Mouse (Mus musculus): ENCODE results near the gene Entpd2. TPM values are rescaled to one million over a fixed set of nuclear protein-coding genes. Genes with fewer than 3 reads are reported as not detected.

Entpd2 gene
- polyA plus RNA-seq, 1 experiment from 2014 or later = 2.7 TPM

DNA sequence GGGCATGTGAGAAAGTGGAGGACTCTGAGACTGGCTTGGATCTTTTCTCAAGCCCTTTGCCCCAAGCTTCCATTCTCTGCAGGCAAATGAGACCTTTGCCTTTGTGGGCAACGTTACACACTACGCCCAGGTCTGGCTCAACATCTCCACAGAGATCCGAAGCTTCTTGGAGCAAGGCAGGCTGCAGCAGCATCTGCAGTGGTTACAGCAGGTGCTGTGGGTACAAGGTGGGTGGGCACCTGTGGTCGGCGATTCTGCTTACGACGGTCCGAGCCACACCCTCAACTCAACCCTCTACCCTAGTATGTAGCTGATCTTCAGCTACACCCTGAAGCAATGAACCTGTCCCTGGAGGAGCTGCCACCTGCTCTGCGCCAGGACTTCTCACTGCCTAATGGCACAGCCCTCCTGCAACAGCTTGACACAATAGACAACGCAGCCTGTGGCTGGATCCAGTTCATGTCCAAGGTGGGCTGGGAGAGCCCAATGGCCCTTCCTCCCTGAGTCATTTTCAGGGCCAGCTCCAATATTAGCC, 40.7 kb downstream of the Entpd2 start:
- H3K9me3 ChIP-seq = no peaks in the 10 kb centered on the region
- no peak for ATAC-seq (replicated peaks)
- no peak overlapping the region for H3K4me2 ChIP-seq
- no peak overlapping the region for H3K4me3 ChIP-seq
- no peaks in the 10 kb centered on the region for H3K27me3 ChIP-seq (replicated peaks)
- peaks cover 50% of the 10 kb centered on the region for H3K36me3 ChIP-seq (replicated peaks)
- no peak overlapping the region for H3K27ac ChIP-seq
- WGBS = 92% methylated on average over 10 of the region's 10 CpGs
- no peak overlapping the region for H3K9ac ChIP-seq
- H3K4me1 ChIP-seq = peaks cover 4% of the 10 kb centered on the region

- Histone ChIP-seq H3K27ac (no peak overlapping the region), H3K9ac (no peak overlapping the region), H3K36me3 (replicated peaks) (peaks cover 82% of the 10 kb centered on the region), H3K4me2 (no peak overlapping the region), H3K9me3 (no peaks in the 10 kb centered on the region), H3K27me3 (replicated peaks) (no peaks in the 10 kb centered on the region), H3K4me3 (no peak overlapping the region), H3K4me1 (no peaks in the 10 kb centered on the region)
- ATAC-seq (replicated peaks) = no peak
- WGBS = 89% methylated on average over 20 of the region's 20 CpGs
Observed at GRCm38 (mm10) chr2:25441067-25441466, 45.4 kb downstream of the Entpd2 start.

DNA sequence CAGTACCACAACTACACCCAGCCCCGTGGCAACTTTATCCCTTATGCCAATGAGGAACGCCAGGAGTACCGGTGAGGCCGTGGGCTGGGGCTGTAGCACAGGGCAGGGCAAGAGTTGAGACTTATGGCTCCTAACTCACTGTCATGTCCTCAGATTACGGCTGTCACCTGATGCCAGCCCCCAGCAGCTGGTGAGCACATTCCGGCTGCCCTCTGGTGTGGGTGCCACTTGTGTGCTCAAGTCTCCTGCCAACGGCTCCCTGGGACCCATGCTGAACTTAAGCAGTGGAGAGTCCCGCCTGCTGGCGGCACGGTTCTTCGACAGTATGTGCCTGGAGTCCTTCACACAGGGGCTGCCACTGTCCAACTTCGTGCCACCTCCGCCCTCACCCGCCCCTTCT, 47.0 kb downstream of the Entpd2 start:
- H3K4me3 ChIP-seq = no peak overlapping the region
- no peaks in the 10 kb centered on the region for H3K9me3 ChIP-seq
- no peak overlapping the region for H3K4me2 ChIP-seq
- H3K27me3 ChIP-seq (replicated peaks) = no peaks in the 10 kb centered on the region
- no peaks in the 10 kb centered on the region for H3K4me1 ChIP-seq
- no peak overlapping the region for H3K9ac ChIP-seq
- H3K36me3 ChIP-seq (replicated peaks) = peaks cover 81% of the 10 kb centered on the region
- 95% methylated on average over 14 of the region's 14 CpGs for WGBS
- no peak overlapping the region for H3K27ac ChIP-seq
- no peak for ATAC-seq (replicated peaks)

Small RNA genes within 50 kb of the gene (microRNA-seq; reads per million reads assigned to microRNA genes)
- not detected for gene Mir3087

Other genes with a start within 250 kb of the Entpd2 start
- gene Nrarp, start 215.1 kb upstream of the Entpd2 start, polyA plus RNA-seq (2015; fragmentation: Nextera tagmentation; extraction: Ambion mirVana) = 15.3 and 18.1 TPM in 2 replicates
- 1.9 and 2.0 TPM in 2 replicates for gene Tor4a, start 199.0 kb upstream of the Entpd2 start, polyA plus RNA-seq (2015; fragmentation: Nextera tagmentation; extraction: Ambion mirVana)
- 126 and 129 TPM in 2 replicates for gene Nelfb, start 184.4 kb upstream of the Entpd2 start, polyA plus RNA-seq (2015; fragmentation: Nextera tagmentation; extraction: Ambion mirVana)
- gene Stpg3, start 181.2 kb upstream of the Entpd2 start, polyA plus RNA-seq (2015; fragmentation: Nextera tagmentation; extraction: Ambion mirVana) = not detected in 2 replicates
- gene Fam166a, start 177.1 kb upstream of the Entpd2 start, polyA plus RNA-seq (2015; fragmentation: Nextera tagmentation; extraction: Ambion mirVana) = 0.43 and 0.78 TPM in 2 replicates
- gene Tubb4b, start 171.2 kb upstream of the Entpd2 start, polyA plus RNA-seq (2015; fragmentation: Nextera tagmentation; extraction: Ambion mirVana) = 364 and 396 TPM in 2 replicates
- gene Slc34a3, start 161.5 kb upstream of the Entpd2 start, polyA plus RNA-seq (2015; fragmentation: Nextera tagmentation; extraction: Ambion mirVana) = not detected in 2 replicates
- not detected in 2 replicates for gene Rnf224, start 159.1 kb upstream of the Entpd2 start, polyA plus RNA-seq (2015; fragmentation: Nextera tagmentation; extraction: Ambion mirVana)
- 148 and 150 TPM in 2 replicates for gene Rnf208, start 153.6 kb upstream of the Entpd2 start, polyA plus RNA-seq (2015; fragmentation: Nextera tagmentation; extraction: Ambion mirVana)
- 0.26 and 0.46 TPM in 2 replicates for gene Cysrt1, start 153.4 kb upstream of the Entpd2 start, polyA plus RNA-seq (2015; fragmentation: Nextera tagmentation; extraction: Ambion mirVana)
- gene AL732309.1, start 149.0 kb upstream of the Entpd2 start, polyA plus RNA-seq (2015; fragmentation: Nextera tagmentation; extraction: Ambion mirVana) = 6.2 and 8.4 TPM in 2 replicates
- 13.8 and 15.4 TPM in 2 replicates for gene Tmem203, start 140.4 kb upstream of the Entpd2 start, polyA plus RNA-seq (2015; fragmentation: Nextera tagmentation; extraction: Ambion mirVana)
- gene Tprn, start 133.3 kb upstream of the Entpd2 start, polyA plus RNA-seq (2015; fragmentation: Nextera tagmentation; extraction: Ambion mirVana) = 16.7 and 16.9 TPM in 2 replicates
- 186 and 197 TPM in 2 replicates for gene Ssna1, start 123.4 kb upstream of the Entpd2 start, polyA plus RNA-seq (2015; fragmentation: Nextera tagmentation; extraction: Ambion mirVana)
- gene Anapc2, start 123.4 kb upstream of the Entpd2 start, polyA plus RNA-seq (2015; fragmentation: Nextera tagmentation; extraction: Ambion mirVana) = 153 and 157 TPM in 2 replicates
- not detected in 2 replicates for gene Tmem210, start 107.7 kb upstream of the Entpd2 start, polyA plus RNA-seq (2015; fragmentation: Nextera tagmentation; extraction: Ambion mirVana)
- 0.14 and 0.23 TPM in 2 replicates for gene Lrrc26, start 106.0 kb upstream of the Entpd2 start, polyA plus RNA-seq (2015; fragmentation: Nextera tagmentation; extraction: Ambion mirVana)
- 49.1 and 51.5 TPM in 2 replicates for gene Grin1, start 76.7 kb upstream of the Entpd2 start, polyA plus RNA-seq (2015; fragmentation: Nextera tagmentation; extraction: Ambion mirVana)
- 44.3 and 50.3 TPM in 2 replicates for gene Man1b1, start 63.5 kb upstream of the Entpd2 start, polyA plus RNA-seq (2015; fragmentation: Nextera tagmentation; extraction: Ambion mirVana)
- 23.8 and 25.8 TPM in 2 replicates for gene Dpp7, start 39.5 kb upstream of the Entpd2 start, polyA plus RNA-seq (2015; fragmentation: Nextera tagmentation; extraction: Ambion mirVana)
- 5.6 and 5.9 TPM in 2 replicates for gene Uap1l1, start 30.2 kb upstream of the Entpd2 start, polyA plus RNA-seq (2015; fragmentation: Nextera tagmentation; extraction: Ambion mirVana)
- gene Sapcd2, start 23.6 kb upstream of the Entpd2 start, polyA plus RNA-seq (2015; fragmentation: Nextera tagmentation; extraction: Ambion mirVana) = 11.1 and 14.7 TPM in 2 replicates
- gene Npdc1, start 3.5 kb downstream of the Entpd2 start, polyA plus RNA-seq (2015; fragmentation: Nextera tagmentation; extraction: Ambion mirVana) = 498 and 520 TPM in 2 replicates
- gene Fut7, start 27.4 kb downstream of the Entpd2 start, polyA plus RNA-seq (2015; fragmentation: Nextera tagmentation; extraction: Ambion mirVana) = 0.17 and 0.41 TPM in 2 replicates
- gene Abca2, start 32.8 kb downstream of the Entpd2 start, polyA plus RNA-seq (2015; fragmentation: Nextera tagmentation; extraction: Ambion mirVana) = 16.4 and 17.6 TPM in 2 replicates
- 3.3 and 3.9 TPM in 2 replicates for gene Clic3, start 61.0 kb downstream of the Entpd2 start, polyA plus RNA-seq (2015; fragmentation: Nextera tagmentation; extraction: Ambion mirVana)
- 119 and 128 TPM in 2 replicates for gene Paxx, start 65.2 kb downstream of the Entpd2 start, polyA plus RNA-seq (2015; fragmentation: Nextera tagmentation; extraction: Ambion mirVana)
- gene Ptgds, start 74.2 kb downstream of the Entpd2 start, polyA plus RNA-seq (2015; fragmentation: Nextera tagmentation; extraction: Ambion mirVana) = 822 and 843 TPM in 2 replicates
- not detected in 2 replicates for gene Lcn12, start 98.0 kb downstream of the Entpd2 start, polyA plus RNA-seq (2015; fragmentation: Nextera tagmentation; extraction: Ambion mirVana)
- gene Fbxw5, start 104.9 kb downstream of the Entpd2 start, polyA plus RNA-seq (2015; fragmentation: Nextera tagmentation; extraction: Ambion mirVana) = 147 and 151 TPM in 2 replicates
- gene C8g, start 105.8 kb downstream of the Entpd2 start, polyA plus RNA-seq (2015; fragmentation: Nextera tagmentation; extraction: Ambion mirVana) = 6.4 and 7.4 TPM in 2 replicates
- 18.9 and 21.2 TPM in 2 replicates for gene Traf2, start 151.1 kb downstream of the Entpd2 start, polyA plus RNA-seq (2015; fragmentation: Nextera tagmentation; extraction: Ambion mirVana)
- 352 and 378 TPM in 2 replicates for gene Edf1, start 162.0 kb downstream of the Entpd2 start, polyA plus RNA-seq (2015; fragmentation: Nextera tagmentation; extraction: Ambion mirVana)
- 4.7 and 4.8 TPM in 2 replicates for gene Mamdc4, start 179.0 kb downstream of the Entpd2 start, polyA plus RNA-seq (2015; fragmentation: Nextera tagmentation; extraction: Ambion mirVana)
- gene Phpt1, start 179.3 kb downstream of the Entpd2 start, polyA plus RNA-seq (2015; fragmentation: Nextera tagmentation; extraction: Ambion mirVana) = 155 and 162 TPM in 2 replicates
- gene Ajm1, start 185.9 kb downstream of the Entpd2 start, polyA plus RNA-seq (2015; fragmentation: Nextera tagmentation; extraction: Ambion mirVana) = 13.8 and 14.1 TPM in 2 replicates
- 71.3 and 75.7 TPM in 2 replicates for gene Rabl6, start 212.6 kb downstream of the Entpd2 start, polyA plus RNA-seq (2015; fragmentation: Nextera tagmentation; extraction: Ambion mirVana)
- gene Ccdc183, start 221.8 kb downstream of the Entpd2 start, polyA plus RNA-seq (2015; fragmentation: Nextera tagmentation; extraction: Ambion mirVana) = 0.18 and 0.28 TPM in 2 replicates
- gene Tmem141, start 226.1 kb downstream of the Entpd2 start, polyA plus RNA-seq (2015; fragmentation: Nextera tagmentation; extraction: Ambion mirVana) = 55.4 and 56.4 TPM in 2 replicates
- gene Fcna, start 232.2 kb downstream of the Entpd2 start, polyA plus RNA-seq (2015; fragmentation: Nextera tagmentation; extraction: Ambion mirVana) = 3.5 and 4.6 TPM in 2 replicates

Data from midbrain, embryonic 15.5 days (tissue).